Mouse (Mus musculus): ENCODE results near the gene Gprasp1. TPM values are rescaled to one million over a fixed set of nuclear protein-coding genes. Genes with fewer than 3 reads are reported as not detected.
"Not testable (repeated sequence)": the region's sequence is repeated elsewhere in the genome, so short reads cannot be mapped to it uniquely, and the experiment has no call there.

The Gprasp1 gene
- 100 to 1,000 TPM; 273 to 296 TPM for total RNA-seq (2021)
- long read RNA-seq, experiment 1, full-length matches to known transcripts = 8 of 134 reads
- long read RNA-seq, experiment 1, partial matches to known transcripts = 50 of 134 reads
- long read RNA-seq, experiment 1, other reads (novel, unspliced or antisense) = 76 of 134 reads
- long read RNA-seq, experiment 2, full-length matches to known transcripts = 2 of 59 reads
- long read RNA-seq, experiment 2, partial matches to known transcripts = 12 of 59 reads
- long read RNA-seq, experiment 2, other reads (novel, unspliced or antisense) = 45 of 59 reads

- DNase-seq (ENCODE audit: low spot score in 2 of 2) = peak; percentile 80 to 91
Measured at GRCm38 (mm10) chrX:135742304-135743055, at the start of gene Gprasp1, which contains the start of gene Armcx5. Gprasp1 (plus strand) TSS chrX:135742733. Armcx5 (plus strand) TSS chrX:135742733.

GRCm38 (mm10) chrX:135693633-135694032, 48.9 kb upstream of the Gprasp1 start, which contains the start of gene Tcp11x2:
Tcp11x2 (minus strand) TSS chrX:135693790.
- no peak for DNase-seq (ENCODE audit: low spot score in 2 of 2)

- no peak for DNase-seq (ENCODE audit: low spot score in 2 of 2)
Measured at GRCm38 (mm10) chrX:135703111-135703510, 39.4 kb upstream of the Gprasp1 start.

GRCm38 (mm10) chrX:135704349-135704748, 38.2 kb upstream of the Gprasp1 start:
- no peak for DNase-seq (ENCODE audit: low spot score in 2 of 2)

- DNase-seq (ENCODE audit: low spot score in 2 of 2) = no peak
Measured at GRCm38 (mm10) chrX:135712845-135713244, 29.7 kb upstream of the Gprasp1 start.

- no peak for DNase-seq (ENCODE audit: low spot score in 2 of 2)
Measured at GRCm38 (mm10) chrX:135725161-135725560, 17.4 kb upstream of the Gprasp1 start, which contains the start of gene Tmsb15a. Tmsb15a (minus strand) TSS chrX:135725261.

GRCm38 (mm10) chrX:135738730-135739520, 3.6 kb upstream of the Gprasp1 start:
- no peak for DNase-seq (ENCODE audit: low spot score in 2 of 2)

- no peak for DNase-seq (ENCODE audit: low spot score in 2 of 2)
Measured at GRCm38 (mm10) chrX:135743056-135743355, 473 bp downstream of the Gprasp1 start.

- not testable (repeated sequence) for DNase-seq (ENCODE audit: low spot score in 2 of 2)
Measured at GRCm38 (mm10) chrX:135745376-135745775, 2.8 kb downstream of the Gprasp1 start.

- peak; percentile 63 to 65 for DNase-seq (ENCODE audit: low spot score in 2 of 2)
Measured at GRCm38 (mm10) chrX:135752832-135753231, 10.3 kb downstream of the Gprasp1 start.

GRCm38 (mm10) chrX:135761707-135762106, 19.2 kb downstream of the Gprasp1 start:
- peak in 1 of 2 experiments; percentile 37 for DNase-seq (ENCODE audit: low spot score in 2 of 2)

- DNase-seq (ENCODE audit: low spot score in 2 of 2) = no peak
Measured at GRCm38 (mm10) chrX:135768043-135768548, 25.6 kb downstream of the Gprasp1 start.

- DNase-seq (ENCODE audit: low spot score in 2 of 2) = no peak
Measured at GRCm38 (mm10) chrX:135768565-135768964, 26.0 kb downstream of the Gprasp1 start.

GRCm38 (mm10) chrX:135791536-135791935, 49.0 kb downstream of the Gprasp1 start:
- DNase-seq (ENCODE audit: low spot score in 2 of 2) = no peak

GRCm38 (mm10) chrX:135792326-135792725, 49.8 kb downstream of the Gprasp1 start:
- DNase-seq (ENCODE audit: low spot score in 2 of 2) = no peak

GRCm38 (mm10) chrX:135795591-135796304, 53.2 kb downstream of the Gprasp1 start:
- DNase-seq (ENCODE audit: low spot score in 2 of 2) = peak; percentile 55 to 72

- not testable (repeated sequence) for DNase-seq (ENCODE audit: low spot score in 2 of 2)
Measured at GRCm38 (mm10) chrX:135796305-135797211, 54.0 kb downstream of the Gprasp1 start.

- DNase-seq (ENCODE audit: low spot score in 2 of 2) = peak; percentile 36 to 69
Measured at GRCm38 (mm10) chrX:135797212-135797644, 54.7 kb downstream of the Gprasp1 start, which contains the start of gene Bhlhb9. Bhlhb9 (plus strand) TSS chrX:135797594.

- no peak for DNase-seq (ENCODE audit: low spot score in 2 of 2)
Measured at GRCm38 (mm10) chrX:135804149-135804548, 61.6 kb downstream of the Gprasp1 start.
